Mouse (Mus musculus): ENCODE data around the gene Zfp286. TPM values are rescaled to one million over a fixed set of nuclear protein-coding genes. Genes with fewer than 3 reads are reported as not detected.

Gene Zfp286
- polyA plus RNA-seq, 1 experiment from 2014 or later: 22.3 TPM

DNA sequence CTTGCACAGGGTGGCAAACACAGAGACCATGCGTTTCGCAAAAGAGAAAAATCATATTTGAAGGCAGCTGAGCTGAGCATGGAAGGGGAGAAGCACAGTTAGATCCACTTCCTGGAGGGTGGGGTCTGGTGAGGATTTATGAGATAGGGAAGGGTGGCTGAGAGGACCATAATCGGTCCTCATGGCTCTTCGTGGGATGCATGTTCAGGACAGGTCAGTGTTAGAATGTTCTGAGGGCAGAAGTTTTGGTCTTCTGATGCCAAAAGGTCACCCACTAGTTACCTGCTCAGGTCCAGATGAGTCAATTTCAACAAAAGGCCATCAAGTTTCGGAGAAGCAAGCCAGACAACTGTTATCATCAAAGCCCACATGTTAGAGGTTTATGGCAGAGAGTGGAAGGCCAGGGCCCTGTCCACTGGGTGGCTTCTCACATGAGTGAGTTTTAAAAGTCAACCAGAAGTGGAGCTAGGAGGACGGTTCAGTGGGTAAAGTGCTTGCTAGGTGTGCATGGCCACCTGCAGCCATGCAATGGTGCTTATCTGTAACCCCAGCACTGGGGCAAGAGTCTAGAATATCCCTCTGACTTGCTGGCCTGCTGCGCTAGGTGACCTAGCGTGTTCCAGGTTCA, 29.9 kb upstream of the Zfp286 start:
- H3K9ac ChIP-seq: no peak overlapping the region
- H3K4me2 ChIP-seq: peak overlapping the region; percentile 64; the same call in 1 of the 2 replicates
- 89% methylated on average over 8 of the region's 8 CpGs for whole genome bisulfite sequencing
- ATAC-seq (ENCODE audit: insufficient number of reproducible peaks, low FRiP score, low TSS enrichment, low read depth): no peak
- no peak overlapping the region for H3K27ac ChIP-seq
- H3K4me3 ChIP-seq: no peak overlapping the region
- no peaks in the 10 kb centered on the region for H3K9me3 ChIP-seq
- peaks cover 38% of the 10 kb centered on the region for H3K4me1 ChIP-seq
- H3K27me3 ChIP-seq: no peaks in the 10 kb centered on the region
- H3K36me3 ChIP-seq: no peaks in the 10 kb centered on the region

DNA sequence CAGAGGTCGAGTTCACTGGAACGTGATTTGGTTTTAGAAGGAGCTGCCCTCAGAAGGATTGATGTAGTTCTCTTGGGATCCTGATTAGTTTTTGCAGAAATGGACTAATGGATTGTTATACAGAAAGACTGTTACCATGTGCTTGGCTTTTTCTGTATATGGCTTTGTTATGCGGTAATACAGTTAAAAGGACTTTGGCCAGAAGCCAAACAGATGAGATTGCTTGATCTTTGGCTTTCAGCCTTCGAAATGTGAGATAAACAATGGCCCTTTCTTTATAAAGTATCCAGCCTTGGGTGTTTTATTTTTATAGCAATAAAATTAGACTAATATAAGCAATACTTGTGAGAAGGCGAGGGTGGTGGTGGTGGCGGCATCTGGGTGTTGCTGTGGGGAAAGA, 27.3 kb upstream of the Zfp286 start:
- Histone ChIP-seq H3K9ac (no peak overlapping the region), H3K27me3 (no peaks in the 10 kb centered on the region), H3K9me3 (no peaks in the 10 kb centered on the region), H3K4me1 (peaks cover 24% of the 10 kb centered on the region), H3K27ac (no peak overlapping the region), H3K36me3 (no peaks in the 10 kb centered on the region), H3K4me3 (no peak overlapping the region), H3K4me2 (no peak overlapping the region)
- no peak for ATAC-seq (ENCODE audit: insufficient number of reproducible peaks, low FRiP score, low TSS enrichment, low read depth)
- WGBS: 46% methylated on average over 6 of the region's 6 CpGs

DNA sequence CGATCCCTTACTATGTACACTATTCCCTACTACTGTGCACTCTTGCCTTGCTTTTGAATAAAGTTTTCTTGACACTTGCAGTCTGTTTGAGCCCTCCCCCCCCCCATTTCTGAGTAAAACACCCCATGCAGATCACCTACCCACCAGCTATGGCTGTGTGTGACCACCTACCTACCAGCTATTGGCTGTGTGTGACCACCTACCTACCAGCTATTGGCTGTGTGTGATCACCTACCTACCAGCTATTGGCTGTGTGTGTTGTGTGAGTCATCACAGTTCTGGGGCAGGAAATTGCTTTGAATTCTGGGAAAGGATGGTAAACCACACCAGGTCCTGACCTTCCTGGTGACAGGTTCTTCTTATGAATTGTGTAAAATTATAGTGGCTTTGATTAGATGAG, 26.2 kb upstream of the Zfp286 start:
- Histone ChIP-seq H3K27ac (no peak overlapping the region), H3K4me3 (no peak overlapping the region), H3K27me3 (no peaks in the 10 kb centered on the region), H3K9ac (no peak overlapping the region), H3K9me3 (no peaks in the 10 kb centered on the region), H3K4me2 (no peak overlapping the region), H3K4me1 (peaks cover 16% of the 10 kb centered on the region), H3K36me3 (no peaks in the 10 kb centered on the region)
- ATAC-seq (ENCODE audit: insufficient number of reproducible peaks, low FRiP score, low TSS enrichment, low read depth): no peak
- WGBS: 87% methylated on average over 1 of the region's 1 CpGs

DNA sequence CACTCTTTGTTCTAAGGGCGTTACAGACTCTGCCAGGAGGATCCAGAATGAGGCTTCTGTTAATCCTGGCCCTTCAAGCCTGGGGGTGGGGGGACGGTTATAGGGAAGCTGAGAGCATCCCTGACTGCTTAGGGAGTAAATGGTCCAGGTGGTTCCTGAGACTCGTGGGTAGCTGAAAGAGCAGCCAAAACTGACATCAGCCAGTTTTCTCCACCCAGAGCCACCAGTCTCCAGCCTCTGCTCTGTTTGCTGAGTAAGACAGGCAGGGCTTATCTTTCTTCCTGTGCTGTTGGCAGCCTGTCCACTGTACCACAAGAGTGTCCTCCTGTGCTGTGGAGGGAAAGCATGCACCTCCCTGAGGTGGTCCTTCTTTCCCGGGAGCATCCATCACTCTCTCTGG, 25.4 kb upstream of the Zfp286 start:
- H3K27ac ChIP-seq: no peak overlapping the region
- H3K9ac ChIP-seq: no peak overlapping the region
- no peak overlapping the region for H3K4me3 ChIP-seq
- no peaks in the 10 kb centered on the region for H3K27me3 ChIP-seq
- H3K4me1 ChIP-seq: 0 out of 2 replicates have a peak, but pooled peaks cover 8% of the 10 kb centered on the region
- no peaks in the 10 kb centered on the region for H3K36me3 ChIP-seq
- no peaks in the 10 kb centered on the region for H3K9me3 ChIP-seq
- WGBS: 48% methylated on average over 4 of the region's 4 CpGs
- no peak for ATAC-seq (ENCODE audit: insufficient number of reproducible peaks, low FRiP score, low TSS enrichment, low read depth)
- no peak overlapping the region for H3K4me2 ChIP-seq

DNA sequence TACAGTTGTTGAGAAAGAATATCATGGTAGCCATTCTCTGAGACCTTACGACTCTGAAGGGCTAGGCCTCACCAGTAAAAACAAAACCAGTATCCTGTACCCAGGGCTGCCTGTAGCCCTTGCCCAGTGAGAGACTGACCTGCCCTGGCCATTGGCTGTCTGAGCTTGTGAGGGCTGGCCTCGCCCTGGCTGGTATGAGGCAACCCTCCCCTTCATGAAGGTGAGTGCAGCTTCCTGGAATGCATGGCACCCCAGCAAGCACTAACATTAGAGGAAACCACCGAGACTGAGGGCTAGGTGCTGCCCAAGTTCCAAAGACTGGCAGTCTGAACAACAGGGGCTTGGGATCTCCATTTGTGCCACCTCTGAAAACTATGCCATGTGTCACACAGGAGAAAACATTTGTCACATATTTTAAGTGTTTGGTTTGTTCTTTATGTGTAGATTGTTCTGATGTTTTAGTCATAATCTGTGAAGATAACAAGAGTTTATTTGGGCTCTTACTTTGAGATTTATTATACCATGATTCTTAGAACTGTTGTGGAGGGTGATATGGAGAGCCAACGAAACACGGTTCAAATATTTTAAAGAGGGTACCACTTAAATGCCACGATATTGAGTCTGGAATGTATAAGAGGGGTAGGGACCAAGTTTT, 24.8 kb upstream of the Zfp286 start:
- Histone ChIP-seq H3K27me3 (no peaks in the 10 kb centered on the region), H3K4me3 (no peak overlapping the region), H3K9ac (no peak overlapping the region), H3K9me3 (no peaks in the 10 kb centered on the region), H3K4me2 (no peak overlapping the region), H3K27ac (no peak overlapping the region), H3K36me3 (no peaks in the 10 kb centered on the region), H3K4me1 (0 out of 2 replicates have a peak, but pooled peaks cover 3% of the 10 kb centered on the region)
- WGBS: 66% methylated on average over 6 of the region's 6 CpGs
- no peak for ATAC-seq (ENCODE audit: insufficient number of reproducible peaks, low FRiP score, low TSS enrichment, low read depth)

DNA sequence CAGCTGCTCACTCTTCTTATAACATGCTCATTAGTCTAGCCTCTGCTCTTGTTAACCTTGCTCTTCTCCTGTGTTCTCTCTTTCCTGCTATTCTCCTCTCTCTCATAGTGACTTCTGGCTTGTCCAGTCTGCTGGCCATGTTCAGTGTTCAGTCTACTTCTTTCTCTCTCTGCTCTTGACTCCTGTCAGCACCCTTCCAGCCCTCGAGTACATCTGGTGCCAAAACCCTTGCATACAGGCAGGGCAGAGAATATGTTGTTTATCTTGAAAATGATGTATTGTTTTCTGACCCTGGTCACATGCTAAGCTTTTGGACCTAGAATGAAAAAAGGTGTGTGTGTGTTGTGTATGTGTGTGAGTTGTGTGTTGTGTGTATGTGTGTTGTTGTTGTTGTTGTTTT, 24.2 kb upstream of the Zfp286 start:
- no peak for ATAC-seq (ENCODE audit: insufficient number of reproducible peaks, low FRiP score, low TSS enrichment, low read depth)

DNA sequence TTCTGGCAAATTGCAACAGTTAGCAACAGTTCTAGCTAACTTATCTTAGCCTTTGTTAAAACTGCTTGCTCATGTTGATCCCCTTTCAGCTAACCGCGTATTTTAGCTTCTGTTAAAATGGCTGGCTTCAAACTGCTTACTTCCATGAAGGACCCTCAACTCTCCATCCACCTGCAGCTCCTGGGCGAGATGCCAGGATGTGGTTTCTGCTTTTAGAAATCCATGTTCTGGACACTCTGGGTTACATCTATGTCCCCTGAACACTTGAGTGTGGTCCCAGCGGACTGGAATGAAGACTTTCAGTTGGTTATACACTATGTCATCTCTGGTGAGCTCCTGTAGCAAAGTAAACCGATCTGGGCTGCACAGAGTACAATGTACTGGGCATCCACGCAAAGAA, 23.0 kb upstream of the Zfp286 start:
- no peak overlapping the region for H3K4me2 ChIP-seq
- no peak overlapping the region for H3K4me3 ChIP-seq
- no peak for ATAC-seq (ENCODE audit: insufficient number of reproducible peaks, low FRiP score, low TSS enrichment, low read depth)
- no peak overlapping the region for H3K9ac ChIP-seq
- no peak overlapping the region for H3K27ac ChIP-seq
- no peaks in the 10 kb centered on the region for H3K36me3 ChIP-seq
- H3K9me3 ChIP-seq: no peaks in the 10 kb centered on the region
- no peaks in the 10 kb centered on the region for H3K27me3 ChIP-seq
- H3K4me1 ChIP-seq: 0 out of 2 replicates have a peak, but pooled peaks cover 2% of the 10 kb centered on the region
- 84% methylated on average over 6 of the region's 6 CpGs for WGBS

More for the DNA sequence above, 24.2 kb upstream of the Zfp286 start:
- Histone ChIP-seq H3K9me3 (no peaks in the 10 kb centered on the region), H3K27me3 (no peaks in the 10 kb centered on the region), H3K4me3 (no peak overlapping the region), H3K4me2 (no peak overlapping the region), H3K9ac (no peak overlapping the region), H3K27ac (no peak overlapping the region), H3K4me1 (0 out of 2 replicates have a peak, but pooled peaks cover 2% of the 10 kb centered on the region), H3K36me3 (no peaks in the 10 kb centered on the region)
- WGBS: 30% methylated on average over 1 of the region's 1 CpGs

DNA sequence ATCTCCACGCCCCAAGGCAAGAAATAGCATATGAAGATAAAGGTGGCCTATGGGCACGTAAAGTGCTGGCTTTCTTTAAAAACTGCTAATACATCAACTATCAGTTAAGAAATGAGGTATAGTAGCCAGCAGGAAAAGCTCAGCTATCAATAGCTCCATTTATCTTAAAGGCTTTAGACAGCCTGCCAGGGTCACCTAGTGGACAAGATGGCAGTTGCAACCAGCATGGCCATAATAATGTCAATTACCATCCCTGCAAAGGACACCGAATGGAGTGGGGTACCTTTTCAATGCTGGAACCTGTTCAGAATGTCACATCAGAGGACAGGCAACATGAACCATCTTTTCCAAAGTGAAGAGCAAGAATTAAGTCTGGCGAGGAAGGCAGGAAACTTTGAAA, 19.9 kb upstream of the Zfp286 start:
- H3K9ac ChIP-seq: no peak overlapping the region
- H3K27me3 ChIP-seq: no peaks in the 10 kb centered on the region
- ATAC-seq (ENCODE audit: insufficient number of reproducible peaks, low FRiP score, low TSS enrichment, low read depth): no peak
- 67% methylated on average over 4 of the region's 4 CpGs for WGBS
- H3K4me1 ChIP-seq: no peaks in the 10 kb centered on the region
- no peaks in the 10 kb centered on the region for H3K9me3 ChIP-seq
- no peaks in the 10 kb centered on the region for H3K36me3 ChIP-seq
- H3K4me3 ChIP-seq: no peak overlapping the region
- no peak overlapping the region for H3K27ac ChIP-seq
- H3K4me2 ChIP-seq: no peak overlapping the region

DNA sequence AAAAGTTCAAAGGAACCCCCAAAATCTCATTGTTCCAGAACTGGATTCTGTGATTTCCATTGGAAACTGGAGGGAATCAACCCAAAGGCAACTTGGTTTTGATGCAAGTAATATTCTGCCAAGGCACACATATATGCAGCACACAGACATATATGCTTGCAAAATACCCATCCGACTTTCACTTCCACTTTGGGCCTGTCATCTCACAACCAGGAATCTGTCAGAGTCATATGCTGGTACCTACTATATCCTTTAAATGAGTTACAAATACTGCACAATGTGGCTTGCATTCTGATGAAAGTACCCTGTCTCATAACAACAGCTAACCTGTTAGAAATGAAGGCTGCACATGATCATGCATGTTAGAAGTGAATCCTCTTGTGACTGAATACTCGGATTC, 18.7 kb upstream of the Zfp286 start:
- H3K36me3 ChIP-seq: no peaks in the 10 kb centered on the region
- no peaks in the 10 kb centered on the region for H3K9me3 ChIP-seq
- H3K9ac ChIP-seq: no peak overlapping the region
- no peak overlapping the region for H3K4me3 ChIP-seq
- H3K27me3 ChIP-seq: no peaks in the 10 kb centered on the region
- H3K4me1 ChIP-seq: no peaks in the 10 kb centered on the region
- no peak overlapping the region for H3K4me2 ChIP-seq
- WGBS: 73% methylated on average over 2 of the region's 2 CpGs
- ATAC-seq (ENCODE audit: insufficient number of reproducible peaks, low FRiP score, low TSS enrichment, low read depth): no peak
- no peak overlapping the region for H3K27ac ChIP-seq

DNA sequence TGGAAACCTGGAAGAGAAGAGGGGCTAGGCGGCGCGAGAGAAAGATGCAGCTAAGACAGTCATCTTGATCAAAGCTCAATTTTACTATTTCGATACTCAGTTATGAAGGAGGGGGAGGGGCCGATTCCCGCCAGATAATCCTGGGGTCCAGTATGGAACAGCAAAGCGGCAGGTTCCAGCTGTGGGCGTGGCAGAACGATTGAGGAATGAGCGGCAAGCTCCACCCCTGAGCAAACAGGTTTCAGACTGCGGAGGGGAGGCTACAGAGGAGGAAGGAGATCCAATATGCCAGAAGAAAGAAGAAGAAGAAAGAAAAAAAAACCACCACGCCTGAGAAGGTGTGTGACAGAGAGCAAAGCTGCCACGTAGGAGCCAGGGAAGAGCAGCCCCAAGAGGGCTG, 14.9 kb upstream of the Zfp286 start:
- H3K27ac ChIP-seq: no peak overlapping the region
- no peaks in the 10 kb centered on the region for H3K9me3 ChIP-seq
- H3K9ac ChIP-seq: no peak overlapping the region
- H3K4me2 ChIP-seq: no peak overlapping the region
- H3K4me3 ChIP-seq: no peak overlapping the region
- WGBS: 46% methylated on average over 13 of the region's 13 CpGs
- no peaks in the 10 kb centered on the region for H3K4me1 ChIP-seq
- no peaks in the 10 kb centered on the region for H3K36me3 ChIP-seq
- H3K27me3 ChIP-seq: no peaks in the 10 kb centered on the region
- ATAC-seq (ENCODE audit: insufficient number of reproducible peaks, low FRiP score, low TSS enrichment, low read depth): no peak

DNA sequence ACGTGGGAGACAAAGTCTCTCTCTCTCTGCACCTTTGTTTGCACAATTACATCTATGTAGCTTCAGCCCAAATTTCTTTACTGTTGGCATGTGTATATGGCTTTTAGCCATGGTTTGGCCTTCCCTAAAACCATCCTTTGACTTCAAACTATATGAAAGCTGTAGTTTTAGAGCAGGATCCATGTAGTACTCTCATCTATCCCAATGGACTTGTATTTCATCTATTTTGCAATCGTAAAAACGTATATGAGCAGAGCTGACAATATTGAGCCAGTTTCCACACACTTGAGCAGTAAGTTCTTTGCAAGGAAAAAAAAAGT, 315 bp upstream of the Zfp286 start:
- peaks cover 30% of the 10 kb centered on the region for H3K36me3 ChIP-seq
- peak overlapping the region; percentile 72 for H3K27ac ChIP-seq
- peak overlapping the region; percentile 72 for H3K4me2 ChIP-seq
- no peaks in the 10 kb centered on the region for H3K27me3 ChIP-seq
- H3K4me1 ChIP-seq: peaks cover 11% of the 10 kb centered on the region
- peak overlapping the region; percentile 59 for H3K4me3 ChIP-seq
- 38% methylated on average over 3 of the region's 3 CpGs for WGBS
- no peak overlapping the region for H3K9ac ChIP-seq
- no peaks in the 10 kb centered on the region for H3K9me3 ChIP-seq
- no peak for ATAC-seq (ENCODE audit: insufficient number of reproducible peaks, low FRiP score, low TSS enrichment, low read depth)

DNA sequence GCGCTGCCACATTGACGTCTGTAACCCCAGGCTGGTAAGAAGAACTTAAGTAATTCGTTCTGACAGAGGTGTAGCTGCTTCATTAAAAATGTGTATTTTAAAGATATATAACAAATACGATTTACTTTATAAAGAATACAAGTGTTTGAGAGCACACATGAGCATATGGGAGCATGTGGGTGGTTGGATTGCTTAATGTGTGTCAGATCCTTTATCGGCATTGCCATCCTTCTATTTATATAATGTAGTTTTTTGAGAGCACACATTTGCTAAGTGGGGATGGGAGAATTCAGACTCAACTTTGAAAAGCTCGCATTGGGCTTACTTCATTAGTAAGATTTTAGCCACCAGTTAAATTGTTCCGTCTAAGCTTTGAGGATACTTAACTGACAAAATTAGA, 12.8 kb downstream of the Zfp286 start:
- Histone ChIP-seq H3K27ac (no peak overlapping the region), H3K4me1 (no peaks in the 10 kb centered on the region), H3K9ac (no peak overlapping the region), H3K4me2 (no peak overlapping the region), H3K27me3 (no peaks in the 10 kb centered on the region), H3K36me3 (peaks cover 54% of the 10 kb centered on the region), H3K9me3 (peaks cover 43% of the 10 kb centered on the region), H3K4me3 (no peak overlapping the region)
- WGBS: 94% methylated on average over 7 of the region's 7 CpGs
- no peak for ATAC-seq (ENCODE audit: insufficient number of reproducible peaks, low FRiP score, low TSS enrichment, low read depth)

All from limb, embryonic 15.5 days (tissue).